Mouse (Mus musculus) left cerebral cortex, adult 8-10 months (tissue): ENCODE results near the gene Nxt2. TPM values are rescaled to one million over a fixed set of nuclear protein-coding genes. Genes with fewer than 3 reads are reported as not detected.

Experiments
- total RNA-seq, 4 experiments: library from RNA; stranded (reverse); gene quantifications; 2 replicates each; pipeline ENCODE4 v1.2.4; 2022

The Nxt2 gene
- total RNA-seq, 4 experiments from 2014 or later = 28.6 to 35.4 (median 33.9) TPM

Other genes with a start within 250 kb of the Nxt2 start
- under 1 TPM; 0.38 to 0.83 (median 0.62) TPM for gene Gucy2f, start 29.8 kb upstream of the Nxt2 start, total RNA-seq
- 1 to 10 TPM; 3.4 to 5.2 (median 4.2) TPM for gene Kcne1l, start 79.5 kb downstream of the Nxt2 start, total RNA-seq
- gene Acsl4, start 163.8 kb downstream of the Nxt2 start, total RNA-seq = 10 to 100 TPM; 56.4 to 59.6 (median 56.9) TPM